Mouse (Mus musculus) limb, embryonic 15.5 days (tissue): ENCODE results near the gene Mrgprf. TPM values are rescaled to one million over a fixed set of nuclear protein-coding genes. Genes with fewer than 3 reads are reported as not detected.
A peak's percentile ranks its signal among the peaks of the same experiment; 100 is the strongest.

ENCODE experiments used
- ATAC-seq: fragments of 200-750 bp; cut with Nextera tagmentation; 2 replicates; pipeline ENCODE4 v1.8.0; 2017; ENCODE audit warnings: low read depth, moderate TSS enrichment; ENCODE audit not compliant: insufficient number of reproducible peaks, low FRiP score, low TSS enrichment
- H3K27ac ChIP-seq: fragments of 300-500 bp; sonication (generic); 2 replicates; pipeline ENCODE4 v1.5.1; 2015; ENCODE audit warnings: moderate library complexity, mild to moderate bottlenecking, inconsistent platforms
- H3K27me3 ChIP-seq: fragments of 300-500 bp; sonication (generic); 2 replicates; pipeline ENCODE4 v1.6.1; 2015; ENCODE audit warnings: inconsistent platforms
- H3K36me3 ChIP-seq: fragments of 300-500 bp; sonication (generic); 2 replicates; pipeline ENCODE4 v1.6.1; 2015; ENCODE audit warnings: inconsistent platforms
- H3K4me1 ChIP-seq: fragments of 300-500 bp; sonication (generic); 2 replicates; pipeline ENCODE4 v1.6.1; 2015; ENCODE audit warnings: inconsistent platforms
- H3K4me2 ChIP-seq: fragments of 300-500 bp; sonication (generic); 2 replicates; pipeline ENCODE4 v1.6.1; 2015; ENCODE audit warnings: mild to moderate bottlenecking, inconsistent platforms
- H3K4me3 ChIP-seq: fragments of 300-500 bp; sonication (generic); 2 replicates; pipeline ENCODE4 v1.5.1; 2015; ENCODE audit warnings: mild to moderate bottlenecking, inconsistent platforms
- H3K9ac ChIP-seq: fragments of 300-500 bp; sonication (generic); 2 replicates; pipeline ENCODE4 v1.6.1; 2015; ENCODE audit warnings: inconsistent platforms
- H3K9me3 ChIP-seq: fragments of 300-500 bp; sonication (generic); 2 replicates; pipeline ENCODE4 v1.6.1; 2016; ENCODE audit warnings: inconsistent platforms
- WGBS: fragments of 180-500 bp; shearing (Covaris S2); methylation state at CpG from one replicate; pipeline ENCODE4 v1.1.7; 2015; 5-methylcytosine and 5-hydroxymethylcytosine counted together
- polyA plus RNA-seq: library from polyadenylated mRNA; unstranded; fragments of >200 nt; fragmentation: Nextera tagmentation; extraction: Ambion mirVana; gene quantifications from 2 replicates; pipeline ENCODE4 v1.2.1, GENCODE M21; 2015

Gene Mrgprf
- polyA plus RNA-seq, 1 experiment from 2014 or later, result 10.8 TPM

DNA sequence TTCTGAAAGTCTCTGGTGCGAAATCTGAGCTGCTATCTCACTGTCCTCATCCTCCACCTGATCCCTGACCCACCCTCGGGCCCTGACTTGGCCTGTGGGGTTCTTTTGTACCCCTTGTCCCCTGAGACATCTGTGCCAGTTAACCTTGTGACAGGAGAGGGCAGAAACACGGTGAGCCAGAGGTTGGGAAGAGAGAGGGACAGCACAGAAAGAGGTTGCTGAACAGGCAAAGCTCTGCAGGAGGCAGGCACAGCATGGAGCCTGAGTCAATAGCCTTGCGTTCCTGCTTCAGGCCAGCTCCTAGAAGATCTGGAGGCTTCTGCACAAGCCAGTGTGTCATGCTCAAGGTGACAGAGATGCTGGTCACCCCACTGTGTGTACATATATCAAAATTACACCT, 23.0 kb downstream of the Mrgprf start:
- Histone ChIP-seq H3K27me3 (no peaks in the 10 kb centered on the region), H3K4me2 (no peak overlapping the region), H3K36me3 (no peaks in the 10 kb centered on the region), H3K27ac (no peak overlapping the region), H3K9me3 (no peaks in the 10 kb centered on the region), H3K9ac (no peak overlapping the region), H3K4me3 (no peak overlapping the region), H3K4me1 (no peaks in the 10 kb centered on the region)
- no peak for ATAC-seq
- 36% methylated on average over 4 of the region's 4 CpGs for WGBS

- Histone ChIP-seq H3K4me1 (peaks cover 15% of the 10 kb centered on the region), H3K27ac (no peak overlapping the region), H3K9ac (no peak overlapping the region), H3K36me3 (no peaks in the 10 kb centered on the region), H3K9me3 (no peaks in the 10 kb centered on the region), H3K4me2 (no peak overlapping the region), H3K27me3 (no peaks in the 10 kb centered on the region), H3K4me3 (no peak overlapping the region)
- ATAC-seq, result no peak
- WGBS, result 30% methylated on average over 2 of the region's 2 CpGs
Observed at GRCm38 (mm10) chr7:145325697-145326096, 25.1 kb downstream of the Mrgprf start.

GRCm38 (mm10) chr7:145329982-145330381, 29.4 kb downstream of the Mrgprf start:
- no peaks in the 10 kb centered on the region for H3K27me3 ChIP-seq
- H3K36me3 ChIP-seq, result no peaks in the 10 kb centered on the region
- no peak overlapping the region for H3K4me2 ChIP-seq
- peak overlapping the region; percentile 81 for H3K27ac ChIP-seq
- 28% methylated on average over 2 of the region's 2 CpGs for WGBS
- H3K4me3 ChIP-seq, result no peak overlapping the region
- 0 out of 2 replicates have a peak, but pooled peaks have one; percentile 48 for ATAC-seq
- H3K9me3 ChIP-seq, result no peaks in the 10 kb centered on the region
- peaks cover 52% of the 10 kb centered on the region for H3K4me1 ChIP-seq
- H3K9ac ChIP-seq, result no peak overlapping the region

DNA sequence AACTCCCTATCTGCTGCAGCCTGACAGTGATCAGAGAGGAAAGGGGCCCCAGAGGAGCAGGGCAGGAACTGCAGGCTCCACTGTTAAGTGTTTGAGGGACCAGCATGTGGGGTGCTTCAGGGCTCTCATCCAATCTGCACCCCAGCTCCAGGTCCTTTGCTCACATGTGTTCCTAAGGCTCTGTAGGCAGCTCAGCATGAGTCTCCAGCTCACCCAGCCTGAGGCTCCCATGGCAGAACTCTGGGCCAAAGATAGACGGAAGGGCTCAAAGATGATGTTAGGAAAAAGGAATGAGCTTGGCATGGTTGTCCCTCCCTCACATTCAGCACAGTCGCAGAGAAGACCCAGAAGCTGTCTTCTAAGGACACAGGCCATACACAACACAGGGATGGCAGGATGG, 30.0 kb downstream of the Mrgprf start:
- Histone ChIP-seq H3K36me3 (no peaks in the 10 kb centered on the region), H3K27me3 (no peaks in the 10 kb centered on the region), H3K27ac (peak overlapping the region; percentile 81), H3K9ac (no peak overlapping the region), H3K9me3 (no peaks in the 10 kb centered on the region), H3K4me1 (peaks cover 56% of the 10 kb centered on the region), H3K4me2 (no peak overlapping the region), H3K4me3 (no peak overlapping the region)
- ATAC-seq, result no peak
- 43% methylated on average over 2 of the region's 2 CpGs for WGBS

- Histone ChIP-seq H3K4me1 (peaks cover 56% of the 10 kb centered on the region), H3K36me3 (no peaks in the 10 kb centered on the region), H3K9ac (no peak overlapping the region), H3K4me3 (no peak overlapping the region), H3K27ac (peak overlapping the region; percentile 74), H3K4me2 (no peak overlapping the region), H3K9me3 (no peaks in the 10 kb centered on the region), H3K27me3 (no peaks in the 10 kb centered on the region)
- ATAC-seq, result peak; percentile 59
- 15% methylated on average over 1 of the region's 1 CpGs for WGBS
Observed at GRCm38 (mm10) chr7:145332376-145333041, 31.9 kb downstream of the Mrgprf start.

- peaks cover 56% of the 10 kb centered on the region for H3K4me1 ChIP-seq
- WGBS, result 80% methylated on average over 6 of the region's 6 CpGs
Observed at GRCm38 (mm10) chr7:145333936-145334335, 33.3 kb downstream of the Mrgprf start.

GRCm38 (mm10) chr7:145334428-145335027, 33.9 kb downstream of the Mrgprf start:
- no peak overlapping the region for H3K4me3 ChIP-seq
- H3K9ac ChIP-seq, result no peak overlapping the region
- H3K9me3 ChIP-seq, result no peaks in the 10 kb centered on the region
- WGBS, result 35% methylated on average over 4 of the region's 4 CpGs
- no peak for ATAC-seq
- H3K27me3 ChIP-seq, result no peaks in the 10 kb centered on the region
- H3K27ac ChIP-seq, result peak overlapping the region; percentile 67
- H3K4me2 ChIP-seq, result no peak overlapping the region
- no peaks in the 10 kb centered on the region for H3K36me3 ChIP-seq
- H3K4me1 ChIP-seq, result peaks cover 51% of the 10 kb centered on the region

More at GRCm38 (mm10) chr7:145333936-145334335, 33.3 kb downstream of the Mrgprf start:
- peak overlapping the region; percentile 67 for H3K27ac ChIP-seq
- H3K4me3 ChIP-seq, result no peak overlapping the region
- no peak overlapping the region for H3K9ac ChIP-seq
- no peak overlapping the region for H3K4me2 ChIP-seq
- H3K36me3 ChIP-seq, result no peaks in the 10 kb centered on the region
- H3K27me3 ChIP-seq, result no peaks in the 10 kb centered on the region
- ATAC-seq, result no peak
- no peaks in the 10 kb centered on the region for H3K9me3 ChIP-seq

DNA sequence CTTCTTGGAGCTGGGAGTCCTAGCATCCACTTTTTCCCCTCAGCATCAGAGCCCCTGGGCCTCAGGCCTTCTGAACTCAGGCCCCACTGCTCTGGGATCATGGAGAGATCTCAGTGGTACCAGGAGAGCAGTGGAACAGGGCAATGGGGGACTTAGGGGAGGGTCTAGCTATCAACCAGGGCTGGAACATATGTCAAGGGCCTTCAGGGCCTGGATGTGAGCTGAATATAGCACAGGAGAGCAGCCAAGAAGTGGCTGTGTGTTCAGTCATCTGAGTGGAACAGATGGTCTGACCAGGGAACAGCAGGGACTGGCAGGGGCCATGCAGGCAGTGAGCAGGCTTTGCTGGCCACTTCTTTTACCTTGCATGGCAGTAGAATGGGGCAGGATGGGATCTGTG, 34.6 kb downstream of the Mrgprf start:
- peak overlapping the region; percentile 67 for H3K27ac ChIP-seq
- H3K4me2 ChIP-seq, result no peak overlapping the region
- H3K9ac ChIP-seq, result no peak overlapping the region
- H3K36me3 ChIP-seq, result no peaks in the 10 kb centered on the region
- no peaks in the 10 kb centered on the region for H3K9me3 ChIP-seq
- ATAC-seq, result no peak
- H3K4me1 ChIP-seq, result peaks cover 44% of the 10 kb centered on the region
- H3K4me3 ChIP-seq, result no peak overlapping the region
- no peaks in the 10 kb centered on the region for H3K27me3 ChIP-seq

GRCm38 (mm10) chr7:145335616-145336332, 35.1 kb downstream of the Mrgprf start:
- no peaks in the 10 kb centered on the region for H3K9me3 ChIP-seq
- ATAC-seq, result no peak
- H3K9ac ChIP-seq, result no peak overlapping the region
- H3K36me3 ChIP-seq, result no peaks in the 10 kb centered on the region
- no peak overlapping the region for H3K27ac ChIP-seq
- H3K4me2 ChIP-seq, result no peak overlapping the region
- H3K4me1 ChIP-seq, result peaks cover 40% of the 10 kb centered on the region
- WGBS, result 88% methylated on average over 3 of the region's 3 CpGs
- no peak overlapping the region for H3K4me3 ChIP-seq
- H3K27me3 ChIP-seq, result no peaks in the 10 kb centered on the region

DNA sequence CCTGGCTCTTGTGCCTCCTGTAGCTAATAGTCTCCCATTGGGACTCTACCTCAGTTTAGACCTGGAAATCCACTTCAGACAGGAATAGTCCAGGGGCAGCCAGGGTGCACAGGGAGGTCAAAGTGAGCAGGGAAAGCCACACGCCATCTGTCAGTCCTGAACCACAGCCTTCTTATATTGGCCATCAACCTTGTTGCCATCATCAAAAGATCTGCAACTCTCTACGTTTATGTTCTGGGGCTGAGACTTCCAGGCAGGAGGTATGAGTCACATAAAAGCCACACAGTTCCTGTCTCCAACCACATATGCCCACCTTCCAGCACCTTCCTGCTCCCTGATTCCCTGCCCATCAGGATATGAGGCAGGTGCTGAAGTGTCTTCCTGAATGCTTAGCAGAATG, 37.3 kb downstream of the Mrgprf start:
- ATAC-seq, result no peak
- no peaks in the 10 kb centered on the region for H3K36me3 ChIP-seq
- H3K27me3 ChIP-seq, result no peaks in the 10 kb centered on the region
- no peak overlapping the region for H3K4me3 ChIP-seq
- no peak overlapping the region for H3K27ac ChIP-seq
- H3K9ac ChIP-seq, result no peak overlapping the region
- H3K9me3 ChIP-seq, result no peaks in the 10 kb centered on the region
- peaks cover 25% of the 10 kb centered on the region for H3K4me1 ChIP-seq
- no peak overlapping the region for H3K4me2 ChIP-seq
- 69% methylated on average over 2 of the region's 2 CpGs for WGBS

DNA sequence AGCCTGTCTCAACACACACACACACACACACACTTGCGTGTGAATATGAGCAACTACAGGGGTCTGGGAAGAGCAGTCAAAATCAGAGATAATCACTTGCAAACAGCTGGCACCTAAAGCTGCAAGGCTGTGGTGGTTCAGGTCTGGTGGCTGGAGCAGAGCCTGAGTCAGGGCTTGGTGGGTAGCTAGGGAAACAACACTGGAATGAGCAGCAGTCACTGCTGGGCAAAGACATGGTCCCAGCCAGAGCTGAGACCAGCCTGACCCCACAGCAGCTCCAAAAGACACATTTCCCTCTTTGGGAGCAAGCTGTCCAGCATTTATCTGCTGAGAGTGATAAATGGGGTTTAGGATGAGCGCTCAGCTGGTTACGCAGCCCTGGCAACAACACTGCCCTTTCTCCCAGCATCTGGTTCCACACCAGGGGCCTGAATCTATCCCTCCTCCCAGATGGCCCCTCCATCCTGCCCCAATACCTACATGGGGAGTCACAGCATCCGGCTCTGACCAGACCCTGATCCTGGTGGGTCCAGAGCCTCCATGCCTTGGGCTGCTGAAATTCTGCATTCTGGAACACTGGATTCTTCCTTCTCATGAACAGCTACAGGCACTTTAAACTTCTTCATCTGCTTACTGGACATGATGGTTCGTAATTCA, 39.7 kb downstream of the Mrgprf start:
- no peak overlapping the region for H3K4me2 ChIP-seq
- H3K9ac ChIP-seq, result no peak overlapping the region
- no peak overlapping the region for H3K27ac ChIP-seq
- WGBS, result 83% methylated on average over 5 of the region's 5 CpGs
- H3K4me3 ChIP-seq, result no peak overlapping the region
- no peak for ATAC-seq
- H3K4me1 ChIP-seq, result no peaks in the 10 kb centered on the region
- no peaks in the 10 kb centered on the region for H3K9me3 ChIP-seq
- no peaks in the 10 kb centered on the region for H3K27me3 ChIP-seq
- no peaks in the 10 kb centered on the region for H3K36me3 ChIP-seq
